Mouse (Mus musculus): ENCODE data around the gene Cyth3. TPM values are rescaled to one million over a fixed set of nuclear protein-coding genes. Genes with fewer than 3 reads are reported as not detected.

The Cyth3 gene
- 16.5 and 21.8 TPM in 2 replicates for total RNA-seq (2017)

- peak; percentile 91 to 93 for ATAC-seq (replicated peaks in 1 of 2; ENCODE audit: insufficient read depth in 1 of 2, low FRiP score in 2 of 2, low TSS enrichment in 1 of 2, low read depth in 1 of 2, poor library complexity in 2 of 2, severe bottlenecking in 2 of 2)
These were observed at the start of gene Cyth3 for GRCm38 (mm10) chr5:143621893-143622622. TSS of gene Cyth3 (plus strand) at chr5:143622447.

- ATAC-seq (replicated peaks in 1 of 2; ENCODE audit: insufficient read depth in 1 of 2, low FRiP score in 2 of 2, low TSS enrichment in 1 of 2, low read depth in 1 of 2, poor library complexity in 2 of 2, severe bottlenecking in 2 of 2) = no peak
These were observed 49.2 kb upstream of the Cyth3 start for GRCm38 (mm10) chr5:143573067-143573466.

GRCm38 (mm10) chr5:143574261-143575178 is 47.7 kb upstream of the Cyth3 start:
- no peak for ATAC-seq (replicated peaks in 1 of 2; ENCODE audit: insufficient read depth in 1 of 2, low FRiP score in 2 of 2, low TSS enrichment in 1 of 2, low read depth in 1 of 2, poor library complexity in 2 of 2, severe bottlenecking in 2 of 2)

- ATAC-seq (replicated peaks in 1 of 2; ENCODE audit: insufficient read depth in 1 of 2, low FRiP score in 2 of 2, low TSS enrichment in 1 of 2, low read depth in 1 of 2, poor library complexity in 2 of 2, severe bottlenecking in 2 of 2) = peak; percentile 22 to 63; a peak in 2 of 4 replicates
These were observed 42.6 kb upstream of the Cyth3 start for GRCm38 (mm10) chr5:143579537-143580203.

- no peak for ATAC-seq (replicated peaks in 1 of 2; ENCODE audit: insufficient read depth in 1 of 2, low FRiP score in 2 of 2, low TSS enrichment in 1 of 2, low read depth in 1 of 2, poor library complexity in 2 of 2, severe bottlenecking in 2 of 2)
These were observed 41.3 kb upstream of the Cyth3 start for GRCm38 (mm10) chr5:143580982-143581381.

- ATAC-seq (replicated peaks in 1 of 2; ENCODE audit: insufficient read depth in 1 of 2, low FRiP score in 2 of 2, low TSS enrichment in 1 of 2, low read depth in 1 of 2, poor library complexity in 2 of 2, severe bottlenecking in 2 of 2) = no peak
These were observed 40.4 kb upstream of the Cyth3 start for GRCm38 (mm10) chr5:143581874-143582273.

- no peak for ATAC-seq (replicated peaks in 1 of 2; ENCODE audit: insufficient read depth in 1 of 2, low FRiP score in 2 of 2, low TSS enrichment in 1 of 2, low read depth in 1 of 2, poor library complexity in 2 of 2, severe bottlenecking in 2 of 2)
These were observed 39.2 kb upstream of the Cyth3 start for GRCm38 (mm10) chr5:143583081-143583480.

GRCm38 (mm10) chr5:143584982-143585381 is 37.3 kb upstream of the Cyth3 start:
- no peak for ATAC-seq (replicated peaks in 1 of 2; ENCODE audit: insufficient read depth in 1 of 2, low FRiP score in 2 of 2, low TSS enrichment in 1 of 2, low read depth in 1 of 2, poor library complexity in 2 of 2, severe bottlenecking in 2 of 2)

- no peak for ATAC-seq (replicated peaks in 1 of 2; ENCODE audit: insufficient read depth in 1 of 2, low FRiP score in 2 of 2, low TSS enrichment in 1 of 2, low read depth in 1 of 2, poor library complexity in 2 of 2, severe bottlenecking in 2 of 2)
These were observed 35.9 kb upstream of the Cyth3 start for GRCm38 (mm10) chr5:143586386-143586785.

- no peak for ATAC-seq (replicated peaks in 1 of 2; ENCODE audit: insufficient read depth in 1 of 2, low FRiP score in 2 of 2, low TSS enrichment in 1 of 2, low read depth in 1 of 2, poor library complexity in 2 of 2, severe bottlenecking in 2 of 2)
These were observed 33.1 kb upstream of the Cyth3 start for GRCm38 (mm10) chr5:143589108-143589507.

- no peak for ATAC-seq (replicated peaks in 1 of 2; ENCODE audit: insufficient read depth in 1 of 2, low FRiP score in 2 of 2, low TSS enrichment in 1 of 2, low read depth in 1 of 2, poor library complexity in 2 of 2, severe bottlenecking in 2 of 2)
These were observed 29.3 kb upstream of the Cyth3 start for GRCm38 (mm10) chr5:143592926-143593325.

GRCm38 (mm10) chr5:143593563-143594146 is 28.6 kb upstream of the Cyth3 start:
- ATAC-seq (replicated peaks in 1 of 2; ENCODE audit: insufficient read depth in 1 of 2, low FRiP score in 2 of 2, low TSS enrichment in 1 of 2, low read depth in 1 of 2, poor library complexity in 2 of 2, severe bottlenecking in 2 of 2) = no peak

GRCm38 (mm10) chr5:143594291-143595065 is 27.8 kb upstream of the Cyth3 start:
- ATAC-seq (replicated peaks in 1 of 2; ENCODE audit: insufficient read depth in 1 of 2, low FRiP score in 2 of 2, low TSS enrichment in 1 of 2, low read depth in 1 of 2, poor library complexity in 2 of 2, severe bottlenecking in 2 of 2) = no peak

GRCm38 (mm10) chr5:143602051-143602450 is 20.2 kb upstream of the Cyth3 start:
- ATAC-seq (replicated peaks in 1 of 2; ENCODE audit: insufficient read depth in 1 of 2, low FRiP score in 2 of 2, low TSS enrichment in 1 of 2, low read depth in 1 of 2, poor library complexity in 2 of 2, severe bottlenecking in 2 of 2) = no peak

GRCm38 (mm10) chr5:143604157-143604774 is 18.0 kb upstream of the Cyth3 start:
- no peak for ATAC-seq (replicated peaks in 1 of 2; ENCODE audit: insufficient read depth in 1 of 2, low FRiP score in 2 of 2, low TSS enrichment in 1 of 2, low read depth in 1 of 2, poor library complexity in 2 of 2, severe bottlenecking in 2 of 2)

GRCm38 (mm10) chr5:143606756-143607155 is 15.5 kb upstream of the Cyth3 start:
- ATAC-seq (replicated peaks in 1 of 2; ENCODE audit: insufficient read depth in 1 of 2, low FRiP score in 2 of 2, low TSS enrichment in 1 of 2, low read depth in 1 of 2, poor library complexity in 2 of 2, severe bottlenecking in 2 of 2) = no peak
